Mouse (Mus musculus) hindlimb bud, embryonic 11.5 days (tissue): ENCODE data around the gene Plekhm3.

Source experiments
- DNase-seq: peaks from one replicate; pipeline ENCODE4 v3.0.0-alpha.2; 2012; ENCODE audit warnings: low read depth, low spot score; ENCODE audit errors: extremely low spot score

Plekhm3 gene

GRCm38 (mm10) chr1:64928542-64928941, 28.1 kb downstream of the Plekhm3 start:
- DNase-seq = no peak

DNA sequence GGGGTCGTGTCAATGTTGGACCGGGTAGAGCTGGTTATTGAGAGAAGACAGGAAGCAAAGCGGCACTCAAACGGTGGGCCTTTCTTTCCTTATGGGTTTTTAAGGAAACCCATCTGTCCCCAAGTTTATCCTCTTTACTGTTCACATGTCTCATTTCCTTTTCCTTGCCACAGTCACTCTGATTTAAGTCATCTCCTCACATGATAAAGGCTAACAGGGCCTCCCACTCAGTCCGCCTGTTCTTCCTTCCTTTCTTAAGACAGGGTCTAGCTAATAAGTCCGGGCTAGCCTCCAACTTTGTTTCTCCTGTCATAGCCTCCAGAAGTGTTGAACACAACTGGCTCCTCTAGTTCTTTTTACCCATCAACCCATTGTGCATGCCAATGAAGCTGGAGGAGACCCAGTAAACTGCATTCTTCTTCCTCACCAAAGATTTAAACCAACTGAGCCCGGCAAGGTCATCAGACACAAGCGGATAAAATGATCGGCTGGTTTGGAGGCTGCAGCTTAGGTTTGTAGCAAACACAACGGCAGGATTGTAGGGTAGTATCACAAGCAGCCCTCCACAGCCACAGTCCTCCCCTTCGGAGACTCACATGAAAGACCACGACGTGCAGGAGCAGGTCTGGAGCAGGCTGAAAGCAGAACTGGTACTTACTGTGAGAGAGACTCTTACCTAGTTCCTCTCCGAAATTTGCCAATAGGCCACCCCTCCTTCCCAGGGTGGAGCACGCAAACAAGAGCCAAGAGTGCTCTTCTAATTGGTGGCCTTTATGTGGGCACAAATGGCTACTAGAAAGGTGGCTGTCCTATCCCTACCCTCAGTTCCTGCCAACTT, 29.0 kb downstream of the Plekhm3 start:
- no peak for DNase-seq

- DNase-seq = no peak
Measured at GRCm38 (mm10) chr1:64925594-64925993, 31.0 kb downstream of the Plekhm3 start.

- no peak for DNase-seq
Measured at GRCm38 (mm10) chr1:64924283-64924682, 32.3 kb downstream of the Plekhm3 start.

DNA sequence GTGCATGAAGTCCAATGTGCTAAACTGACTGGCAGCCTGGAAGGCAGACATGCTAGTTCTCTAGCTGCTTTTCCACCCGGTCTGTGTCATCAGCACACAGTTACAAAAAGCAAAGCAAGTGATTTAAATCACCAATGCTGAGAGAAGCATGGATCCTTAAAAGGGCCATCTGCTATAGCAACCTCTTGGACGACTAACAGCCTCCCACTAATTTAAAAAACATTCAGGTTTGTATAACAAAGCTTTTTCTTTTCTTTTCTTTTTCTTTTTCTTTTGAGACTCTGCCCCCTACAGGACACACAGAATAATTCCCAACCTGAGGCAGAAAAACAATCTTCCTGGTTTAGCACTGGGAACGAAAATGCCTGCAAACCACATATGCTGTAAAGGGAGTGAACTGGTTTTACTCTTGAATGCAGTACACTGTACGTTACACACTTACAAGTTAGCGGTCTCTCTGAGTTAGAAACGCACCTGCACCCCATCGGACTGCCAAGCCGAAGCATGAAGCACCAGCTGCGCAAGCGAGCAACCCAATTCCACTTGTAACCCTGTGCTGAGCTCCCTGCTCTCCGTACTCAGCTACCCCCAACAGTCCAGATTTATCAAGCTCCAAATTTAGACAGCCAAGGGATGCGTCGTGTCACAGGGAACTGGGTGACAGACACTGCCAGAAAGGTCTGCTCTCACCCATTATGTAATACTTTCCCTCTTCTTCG, 37.7 kb downstream of the Plekhm3 start:
- peak; percentile 28 for DNase-seq

DNA sequence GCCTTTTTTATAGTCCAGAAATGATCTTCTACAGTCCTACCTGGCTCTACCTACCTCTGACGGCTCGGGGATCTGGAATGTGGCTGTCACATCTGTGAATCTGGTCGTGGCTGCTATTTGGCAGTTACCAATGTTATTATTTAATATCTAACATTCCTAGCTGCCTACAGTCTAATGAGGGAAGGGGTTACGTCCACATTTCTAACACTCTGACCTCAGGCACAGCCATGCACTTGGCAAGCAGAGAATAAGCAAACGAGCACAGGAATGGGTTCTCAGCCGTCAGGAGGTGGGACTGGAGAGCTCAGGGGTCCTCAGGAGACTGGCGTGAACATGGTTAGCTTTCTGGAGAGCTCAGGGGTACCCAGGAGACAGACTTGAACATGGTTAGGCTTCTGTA, 38.7 kb downstream of the Plekhm3 start:
- DNase-seq = no peak

DNA sequence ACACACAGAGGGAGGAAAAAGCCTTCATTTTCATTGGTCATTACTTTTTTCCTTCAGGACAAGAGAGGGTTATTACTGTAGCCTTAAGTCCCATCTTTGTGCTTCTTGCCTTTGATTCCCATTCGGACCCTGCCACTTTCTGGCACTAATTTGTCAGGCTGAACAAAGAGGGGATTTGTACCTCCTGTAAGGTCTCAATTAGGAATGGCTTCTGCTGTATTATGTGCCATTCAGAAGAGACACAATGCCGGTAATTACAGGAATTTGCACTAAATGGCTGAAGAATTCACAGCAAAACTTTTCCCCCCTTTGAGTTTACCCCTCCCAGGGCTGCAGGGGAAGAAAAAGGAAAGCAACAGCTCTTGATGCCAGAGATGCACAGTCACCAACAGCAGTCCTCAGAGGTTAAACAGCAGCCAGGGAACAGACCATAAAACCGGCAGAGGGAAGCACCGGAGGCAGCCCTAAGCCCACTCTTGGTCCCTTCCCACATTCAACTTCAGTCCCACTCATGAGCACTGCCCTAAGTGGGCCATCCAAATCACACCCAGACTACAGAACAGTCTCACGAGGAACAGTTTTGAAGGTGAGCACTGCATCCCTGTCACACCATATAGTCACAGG, 39.6 kb downstream of the Plekhm3 start:
- DNase-seq = no peak

DNA sequence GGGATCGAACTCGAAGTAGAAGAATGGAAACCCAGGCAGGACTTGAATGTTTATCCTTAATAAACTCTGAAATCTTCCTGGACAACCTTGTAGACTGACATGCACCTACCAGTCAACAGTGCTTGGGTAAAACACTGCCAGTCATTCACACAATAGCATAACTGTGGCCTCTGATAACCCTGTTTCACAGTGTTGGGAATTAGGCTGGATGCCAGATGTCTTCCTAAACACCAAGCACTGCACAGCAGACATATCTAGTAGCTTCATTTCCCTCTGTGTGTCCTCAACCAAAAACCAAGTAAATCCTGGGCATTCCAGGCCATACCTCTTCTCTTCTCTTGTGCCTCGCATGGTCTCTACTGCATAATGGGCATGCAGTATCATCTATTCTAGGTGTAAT, 42.3 kb downstream of the Plekhm3 start:
- DNase-seq = no peak

GRCm38 (mm10) chr1:64907740-64908139, 48.9 kb downstream of the Plekhm3 start:
- DNase-seq = no peak

DNA sequence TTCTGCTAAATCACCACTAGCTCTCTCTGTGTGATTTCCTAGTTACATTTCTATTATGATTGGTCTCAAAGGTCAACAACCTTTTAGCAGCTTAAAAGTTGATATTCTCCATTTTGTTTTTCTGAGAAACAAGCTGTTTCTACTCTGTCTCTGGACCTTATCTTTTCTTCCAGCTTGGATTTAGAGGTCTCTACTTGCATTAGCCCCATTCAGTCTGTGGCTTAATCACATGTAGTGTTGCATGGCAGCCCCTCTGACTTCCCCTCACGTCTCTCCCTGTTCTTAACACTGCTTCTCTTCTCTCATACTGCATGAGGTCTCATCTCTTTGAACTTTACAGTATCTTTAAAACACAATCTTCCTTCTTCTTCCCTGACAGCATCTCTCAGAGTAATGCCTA, 50.4 kb downstream of the Plekhm3 start:
- no peak for DNase-seq

DNA sequence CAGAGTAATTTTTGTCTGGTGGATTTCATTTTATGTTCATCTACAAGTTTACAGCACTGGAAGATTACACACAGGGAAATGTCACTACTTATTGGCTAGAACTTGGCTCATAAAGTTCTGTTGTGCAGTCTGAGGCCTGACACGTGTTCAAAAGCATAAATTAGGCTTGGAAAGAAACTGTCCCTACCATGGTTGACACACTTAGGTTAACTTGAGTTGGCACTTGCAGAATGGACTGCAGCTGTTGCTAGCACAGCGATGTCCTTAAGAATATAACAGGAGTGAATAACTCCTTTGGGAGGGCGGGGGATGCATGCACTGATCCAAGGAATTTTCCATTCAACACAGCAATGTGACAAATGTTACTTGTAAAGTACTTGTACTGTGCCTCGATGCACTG, 53.2 kb downstream of the Plekhm3 start:
- DNase-seq = no peak

- DNase-seq = no peak
Measured at GRCm38 (mm10) chr1:64902804-64903203, 53.8 kb downstream of the Plekhm3 start.

- no peak for DNase-seq
Measured at GRCm38 (mm10) chr1:64899763-64900162, 56.9 kb downstream of the Plekhm3 start.

DNA sequence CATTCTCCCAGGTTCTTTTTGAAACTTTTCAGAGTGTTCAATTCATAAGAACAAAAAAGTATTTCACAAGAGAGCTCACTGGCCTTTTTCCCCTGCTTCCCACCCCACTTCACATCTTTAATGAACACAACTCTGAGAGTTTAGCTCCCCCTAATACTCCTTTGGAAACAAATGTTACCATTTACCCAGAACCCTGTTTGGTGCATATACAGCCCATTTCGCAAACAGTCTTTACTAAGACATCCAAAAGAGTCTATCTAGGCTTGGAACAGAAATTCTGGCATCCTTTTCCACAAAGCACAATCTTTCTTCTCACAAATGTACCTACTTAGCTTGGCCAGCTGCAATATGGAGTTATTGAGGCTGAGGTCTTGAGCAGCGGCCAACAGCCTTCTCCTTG, 59.1 kb downstream of the Plekhm3 start:
- DNase-seq = no peak

DNA sequence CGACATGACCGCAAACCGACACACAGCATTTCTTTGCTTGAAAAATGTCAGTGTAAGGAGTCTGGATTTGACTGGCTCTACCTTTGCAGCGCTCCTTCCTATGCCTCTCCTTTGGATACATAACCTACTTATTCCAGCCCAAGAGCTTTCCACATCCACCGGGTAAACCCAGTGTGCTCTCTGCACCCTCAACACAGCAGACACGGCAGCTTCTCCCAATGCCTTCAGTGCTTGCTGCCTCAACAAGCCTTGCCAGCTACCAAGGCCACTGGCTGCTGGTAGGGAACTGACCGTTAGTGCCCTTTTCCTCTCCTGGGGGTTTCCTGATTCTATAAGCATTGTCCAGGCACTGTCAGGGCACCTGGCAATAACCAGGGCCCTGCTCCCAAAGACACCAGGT, 62.8 kb downstream of the Plekhm3 start:
- DNase-seq = no peak

- DNase-seq = no peak
Measured at GRCm38 (mm10) chr1:64891332-64891731, 65.3 kb downstream of the Plekhm3 start.

DNA sequence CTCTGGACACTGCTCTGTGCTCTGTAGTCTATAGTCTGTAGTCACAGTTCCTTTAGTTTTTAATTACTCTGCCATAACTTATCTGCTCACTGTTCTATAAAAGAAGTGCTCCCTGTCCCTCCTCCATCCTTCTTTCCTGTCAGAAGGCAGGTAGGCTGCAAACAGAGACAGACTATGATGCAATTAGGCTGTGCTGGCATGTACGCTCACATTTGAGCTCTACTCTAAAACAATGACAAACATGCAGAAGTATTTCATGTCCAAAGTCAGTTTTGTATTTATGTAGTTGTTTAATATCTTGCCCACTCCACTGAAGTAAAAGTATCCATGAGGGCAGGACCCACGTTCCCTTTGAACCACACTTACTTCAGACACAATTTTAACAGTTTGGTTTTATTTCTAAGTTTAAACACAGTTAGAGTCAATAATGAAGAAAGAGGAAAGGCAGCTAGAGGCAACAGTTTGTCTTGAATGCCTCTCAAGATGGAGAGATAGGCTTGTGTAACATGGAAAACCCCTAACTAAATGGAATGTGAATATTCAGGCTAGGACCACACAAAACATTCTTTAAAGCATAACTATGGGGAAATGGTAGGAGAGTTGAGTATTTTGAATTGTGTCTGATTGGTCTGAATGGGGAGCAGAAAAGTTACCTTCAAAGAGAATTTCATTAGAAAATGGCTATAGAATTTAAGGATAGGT, 69.0 kb downstream of the Plekhm3 start:
- no peak for DNase-seq

- no peak for DNase-seq
Measured at GRCm38 (mm10) chr1:64886718-64887117, 69.9 kb downstream of the Plekhm3 start.

- DNase-seq = no peak
Measured at GRCm38 (mm10) chr1:64885328-64885727, 71.3 kb downstream of the Plekhm3 start.

DNA sequence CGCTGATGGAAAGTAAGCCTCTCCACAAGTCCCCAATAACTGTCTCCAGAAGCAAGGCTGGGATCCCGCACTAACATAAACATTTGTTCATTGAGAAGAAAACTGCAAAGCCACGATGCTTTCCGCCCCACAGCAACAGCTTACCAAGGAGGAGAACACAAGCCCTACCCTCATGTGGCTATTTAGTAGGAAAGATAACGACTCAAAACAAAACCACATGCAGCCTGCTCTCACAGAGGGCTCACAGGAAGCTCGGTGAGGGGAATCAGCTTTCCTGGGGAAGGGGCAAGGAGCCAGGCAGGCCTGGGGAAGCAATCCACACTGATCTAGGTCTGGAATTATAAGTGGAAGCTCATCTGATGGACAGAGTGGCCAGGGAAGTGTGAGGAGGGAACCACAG, 72.6 kb downstream of the Plekhm3 start:
- DNase-seq = no peak

DNA sequence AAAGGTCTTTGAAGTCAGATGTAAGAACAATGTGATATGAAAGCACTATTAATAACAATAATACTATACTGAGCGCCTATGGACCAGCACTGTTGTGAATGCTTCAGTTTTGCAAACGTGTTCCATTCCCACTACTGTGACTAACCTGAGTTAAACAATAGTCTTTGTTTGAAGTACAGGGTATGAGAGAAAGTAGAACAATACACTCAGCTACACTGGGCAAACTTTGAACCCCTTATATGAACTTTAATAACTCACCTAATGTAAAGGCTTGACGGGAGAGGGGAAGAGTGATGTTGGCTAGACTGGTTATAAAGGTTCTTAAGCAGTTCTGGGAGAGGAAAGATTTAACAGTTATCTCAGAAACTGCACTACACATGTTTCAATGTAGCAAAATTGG, 76.0 kb downstream of the Plekhm3 start:
- no peak for DNase-seq
